Mouse (Mus musculus) adrenal gland, adult (tissue): ENCODE data around the gene Pgm2.

Experiments
- DNase-seq, 2 experiments: peaks; one replicate each; pipeline ENCODE4 v3.0.0; 2022 to 2023; ENCODE audit warnings: low spot score in 1 of 2; ENCODE audit not compliant: inconsistent age in 2 of 2

Pgm2 gene

DNA sequence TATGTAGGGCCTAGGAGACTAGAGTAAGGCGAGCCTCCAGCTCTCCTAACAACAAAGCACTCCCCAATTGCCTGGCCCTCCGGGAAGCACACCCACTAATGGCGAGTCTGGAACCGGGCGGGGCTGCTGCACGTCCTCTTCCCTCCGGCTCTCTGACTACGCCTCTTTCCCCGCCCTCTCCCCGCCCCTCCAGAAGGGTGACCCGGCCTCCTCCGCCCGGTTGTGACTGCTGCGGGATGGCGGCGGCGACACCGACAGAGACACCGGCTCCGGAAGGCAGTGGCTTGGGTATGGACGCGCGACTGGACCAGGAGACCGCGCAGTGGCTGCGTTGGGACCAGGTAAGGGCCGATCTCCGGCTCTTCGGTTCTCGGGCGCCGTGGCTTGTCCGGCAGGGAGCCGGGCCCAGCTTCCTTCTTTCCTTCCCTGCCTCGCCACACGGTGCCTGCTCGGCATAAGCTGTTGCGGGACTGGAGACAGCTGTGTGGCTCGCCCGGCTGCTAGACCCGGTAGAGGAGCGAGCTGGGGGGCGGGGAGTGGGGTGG, at the start of gene Pgm2:
Pgm2 (plus strand) TSS at position 203 of the 545 bp plus-strand sequence.
- peak; percentile 90 to 98 for DNase-seq

DNA sequence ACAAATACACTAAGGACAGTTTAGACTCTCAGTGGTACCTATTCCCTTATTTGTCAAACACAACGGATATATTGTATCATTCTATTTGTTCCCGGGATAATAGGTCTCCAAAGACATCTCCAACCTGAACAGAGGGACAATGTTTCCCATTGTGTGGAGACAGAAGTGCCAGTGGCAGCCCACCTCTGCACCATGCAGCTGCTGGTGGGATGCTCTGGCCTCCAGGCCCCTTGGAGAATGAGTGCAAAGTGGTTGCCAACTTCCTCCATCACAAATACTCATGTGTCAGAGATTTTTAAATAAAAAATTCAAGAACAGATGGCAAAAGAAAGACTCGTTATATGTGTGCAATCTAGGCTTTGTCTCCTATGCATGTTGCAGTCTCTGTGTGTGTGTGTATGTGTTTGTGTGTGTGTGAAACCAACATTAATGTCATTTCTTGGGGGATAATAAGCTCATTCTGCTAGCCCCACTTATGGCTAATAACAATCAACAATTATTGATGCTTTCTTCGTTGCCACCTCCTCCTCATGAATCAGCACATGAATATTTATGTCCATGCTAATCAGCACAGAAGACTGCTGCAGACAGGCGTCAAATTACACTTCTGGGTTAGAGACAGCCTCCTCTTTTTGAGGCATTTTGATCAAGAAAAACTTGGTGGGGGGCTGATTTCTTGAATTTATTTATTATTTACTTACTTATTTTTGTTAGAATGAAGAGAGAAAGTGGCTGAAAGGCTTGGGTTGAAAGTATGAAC, 48.9 kb upstream of the Pgm2 start:
- DNase-seq = no peak

DNA sequence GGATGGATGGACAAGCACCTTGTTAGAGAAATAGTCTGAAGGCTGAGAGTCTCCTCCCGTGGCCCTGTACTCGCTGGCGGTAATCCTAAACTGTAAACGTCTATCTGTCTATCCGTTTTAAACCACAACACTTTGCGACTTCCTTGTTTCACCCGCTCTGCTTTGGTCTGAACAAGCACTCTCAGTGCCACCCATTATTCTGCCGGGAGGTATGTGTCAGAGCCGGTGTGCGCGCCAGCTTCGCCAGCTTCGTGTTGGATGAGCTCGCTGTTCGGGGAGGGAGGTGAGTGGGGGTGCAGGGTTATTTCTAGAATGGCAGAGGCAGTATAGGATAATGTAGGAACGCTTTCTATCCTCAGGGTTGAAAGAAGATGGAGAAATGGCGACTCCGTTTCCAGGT, 48.0 kb upstream of the Pgm2 start:
- no peak for DNase-seq

DNA sequence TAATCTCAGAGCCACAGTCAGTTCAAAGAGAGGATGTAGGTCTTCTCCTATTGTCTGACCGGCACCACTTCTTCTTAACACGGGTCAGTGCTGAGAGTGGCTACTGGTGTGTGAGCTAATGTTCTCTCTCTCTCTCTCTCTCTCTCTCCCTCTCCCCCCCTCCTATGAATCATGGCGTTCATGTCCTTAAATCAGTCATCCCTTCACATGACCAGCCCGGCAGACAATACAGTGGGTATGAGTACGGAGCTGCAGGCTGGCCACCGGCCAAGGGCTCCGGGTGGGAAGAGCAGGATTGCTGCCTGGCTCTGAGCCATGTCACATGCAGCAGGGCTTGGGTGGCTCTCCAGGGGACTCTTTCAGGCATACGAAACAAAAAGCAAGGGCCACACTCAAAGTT, 47.2 kb upstream of the Pgm2 start:
- peak; percentile 84 to 91 for DNase-seq

DNA sequence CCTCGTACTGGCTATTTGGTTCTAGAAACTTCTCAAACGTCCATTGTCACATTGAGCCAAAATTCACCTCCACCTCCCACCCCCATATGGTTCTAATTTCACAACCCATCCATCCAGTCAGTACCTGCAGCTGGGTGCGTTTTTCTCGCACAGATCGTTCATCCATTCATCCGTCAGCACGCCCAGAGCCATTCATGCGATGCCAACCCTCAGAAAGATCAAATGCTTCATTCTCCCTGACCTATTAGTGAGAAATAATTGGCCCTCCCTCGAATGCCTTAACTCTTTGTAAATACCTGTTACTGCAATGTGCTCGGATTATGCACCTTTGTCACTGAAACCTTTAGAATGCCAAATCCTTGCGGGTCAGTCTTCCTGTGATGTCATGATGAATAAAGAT, 45.8 kb upstream of the Pgm2 start:
- no peak for DNase-seq

DNA sequence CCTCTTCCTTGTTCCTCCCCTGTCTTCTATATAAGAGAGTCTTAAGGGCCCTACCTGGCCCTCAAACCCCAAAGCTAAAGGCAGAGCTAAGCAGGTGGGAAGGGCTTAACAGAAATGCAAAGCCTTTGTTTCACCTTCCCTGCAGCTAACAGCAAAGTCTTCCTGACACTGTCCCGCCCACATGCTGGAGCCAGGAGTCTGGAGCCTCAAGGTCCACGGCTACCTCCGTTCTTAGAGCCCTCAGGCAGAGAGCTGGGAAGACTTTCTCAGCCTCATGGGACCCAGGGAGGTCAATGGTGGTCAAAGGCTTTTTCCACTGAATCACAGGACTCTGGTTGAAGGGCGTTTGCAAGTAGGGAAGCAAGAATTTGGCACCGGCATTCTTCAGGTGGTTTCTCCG, 44.8 kb upstream of the Pgm2 start:
- DNase-seq = no peak

DNA sequence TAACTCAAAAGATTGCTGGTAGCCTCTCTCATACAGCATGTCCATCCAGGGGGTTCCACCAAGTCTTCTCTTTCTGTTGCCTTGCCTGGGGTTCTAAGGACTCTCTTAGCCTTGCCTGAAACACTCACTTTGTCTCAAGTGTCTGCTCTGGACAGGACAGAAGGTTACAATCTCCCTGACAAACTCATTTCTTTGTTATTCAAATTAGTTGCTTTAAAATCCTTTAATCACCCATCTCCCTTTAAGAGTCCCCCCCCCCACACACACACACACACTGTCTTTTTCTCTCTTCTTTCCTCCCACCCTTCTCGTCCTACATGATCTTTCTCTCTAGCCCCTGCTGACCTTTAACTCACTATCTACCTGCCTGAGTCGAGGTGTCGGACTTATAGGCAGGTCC, 44.1 kb upstream of the Pgm2 start:
- no peak for DNase-seq

DNA sequence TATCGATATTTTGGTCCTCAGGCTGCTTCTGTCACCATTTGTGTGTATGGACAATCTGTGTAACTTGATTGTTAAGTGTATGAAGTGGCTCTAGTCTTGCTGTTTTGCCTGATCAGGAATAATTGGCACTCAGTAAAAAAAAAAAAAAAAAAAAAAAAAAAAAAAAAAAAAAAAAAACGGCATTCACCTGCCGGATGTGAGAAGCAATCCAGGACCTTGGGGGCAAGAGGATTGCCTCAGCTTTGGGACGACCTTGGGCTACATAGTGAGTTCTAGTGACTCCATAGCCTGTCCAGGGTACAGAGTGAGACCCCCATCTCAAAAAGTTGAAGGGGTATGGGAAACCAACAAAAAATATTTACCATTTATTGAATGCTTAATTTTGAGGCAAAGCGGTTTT, 43.5 kb upstream of the Pgm2 start:
- no peak for DNase-seq

DNA sequence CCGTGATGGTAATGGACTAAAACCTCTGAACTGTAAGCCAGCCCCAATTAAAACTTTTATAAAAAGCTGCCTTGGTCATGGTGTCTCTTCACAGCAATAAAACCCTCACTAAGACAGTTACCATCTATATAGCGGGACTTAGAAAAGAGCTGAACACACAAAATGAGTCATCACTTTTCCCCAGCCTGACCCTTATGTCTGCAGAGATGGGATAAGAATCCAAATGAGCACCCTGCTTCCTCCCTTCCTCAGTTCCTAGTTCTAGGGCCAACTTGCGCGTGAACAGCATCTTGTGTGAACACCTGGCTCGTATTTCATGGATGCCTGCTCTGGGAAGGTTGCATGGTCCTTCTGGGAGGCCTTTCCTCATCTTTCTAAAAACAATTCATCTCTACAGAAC, 39.7 kb upstream of the Pgm2 start:
- DNase-seq = no peak

DNA sequence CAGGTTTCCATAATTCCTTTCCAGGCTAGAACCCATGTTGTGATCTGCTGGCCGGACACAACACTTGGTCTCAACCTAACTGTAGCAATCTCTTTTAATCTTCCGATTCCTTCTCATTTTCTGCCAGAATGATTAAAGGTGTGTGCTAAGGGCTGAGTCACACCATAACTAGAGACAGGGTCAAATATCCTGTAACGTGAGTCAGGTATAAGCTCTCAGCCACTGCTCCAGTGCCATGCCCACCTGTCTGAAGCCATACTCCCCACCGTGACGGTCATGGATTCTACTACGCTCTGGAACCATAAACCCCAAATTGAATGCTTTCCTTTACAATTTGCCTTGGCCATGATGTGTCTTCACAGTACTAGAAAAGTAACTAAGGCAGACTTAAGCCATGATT, 36.5 kb upstream of the Pgm2 start:
- DNase-seq = no peak

DNA sequence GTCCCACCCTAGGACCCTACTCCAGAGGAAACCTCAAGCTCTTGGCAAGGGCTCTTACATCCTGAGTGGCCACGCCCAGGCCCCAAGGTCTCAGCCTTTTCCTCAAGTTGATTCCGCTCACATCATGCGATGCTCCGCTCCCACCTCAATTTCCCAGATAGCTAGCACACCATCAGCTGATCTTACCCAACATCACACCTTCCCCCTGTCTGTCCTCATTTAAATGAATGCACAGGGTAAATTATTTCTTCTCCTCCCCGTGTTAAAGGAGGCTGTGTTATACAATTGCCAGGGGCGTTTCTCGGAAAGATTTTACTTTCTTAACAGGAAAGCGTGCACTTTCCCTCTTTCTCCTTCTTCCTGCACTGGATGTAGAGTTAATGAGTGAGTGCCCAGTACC, 31.9 kb upstream of the Pgm2 start:
- DNase-seq = no peak

DNA sequence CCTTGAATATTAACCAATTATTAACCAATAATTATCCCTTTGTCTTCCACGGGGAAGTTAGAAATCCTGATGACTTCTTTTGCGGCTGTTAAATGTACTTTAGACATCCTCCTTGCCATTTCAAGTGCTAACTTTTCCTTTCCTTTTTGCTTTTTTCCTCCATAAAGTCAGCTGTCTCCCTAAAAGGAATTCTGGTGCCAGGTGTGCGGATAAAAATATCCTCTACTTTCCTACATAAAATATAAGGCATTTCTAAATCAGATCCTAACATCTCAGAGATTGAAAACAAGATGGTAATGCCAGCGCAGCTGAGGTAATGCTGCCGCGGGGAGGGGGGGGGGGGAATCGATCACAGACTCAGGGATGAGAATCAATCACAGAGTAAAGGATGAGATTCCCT, 31.1 kb upstream of the Pgm2 start:
- no peak for DNase-seq

DNA sequence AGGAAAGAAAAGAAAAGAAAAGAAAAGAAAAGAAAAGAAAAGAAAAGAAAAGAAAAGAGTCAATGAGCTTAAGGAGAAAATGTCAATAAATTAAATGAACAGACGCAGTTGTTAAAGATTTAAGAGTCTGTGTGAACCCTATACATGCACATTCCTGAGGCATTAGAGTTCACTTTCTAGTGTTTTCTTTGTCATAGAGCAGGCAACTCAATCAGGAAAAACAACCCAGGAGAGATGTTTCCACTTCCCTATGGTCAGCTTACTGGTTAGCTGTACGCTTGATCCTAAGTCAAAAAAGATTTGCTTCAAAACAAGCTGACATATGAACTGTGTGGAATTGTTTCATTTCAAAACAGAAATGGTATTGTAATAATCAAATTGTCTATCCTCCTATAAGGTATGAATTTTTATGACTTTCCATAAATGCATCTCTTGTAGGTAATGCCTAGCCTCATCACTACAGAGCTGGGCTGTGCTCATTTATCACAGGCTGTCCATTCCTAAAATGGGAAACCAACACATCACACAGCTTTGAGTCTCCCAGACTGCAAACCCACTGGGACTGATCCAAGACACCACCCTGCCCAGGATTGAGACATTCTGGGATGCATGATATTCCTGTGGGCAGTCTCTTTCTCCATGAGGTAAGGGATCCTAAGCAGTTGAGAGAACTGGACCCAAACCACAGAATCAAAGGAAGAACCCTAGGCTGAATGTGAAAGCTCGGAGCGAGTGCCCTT, 29.7 kb upstream of the Pgm2 start:
- no peak for DNase-seq

DNA sequence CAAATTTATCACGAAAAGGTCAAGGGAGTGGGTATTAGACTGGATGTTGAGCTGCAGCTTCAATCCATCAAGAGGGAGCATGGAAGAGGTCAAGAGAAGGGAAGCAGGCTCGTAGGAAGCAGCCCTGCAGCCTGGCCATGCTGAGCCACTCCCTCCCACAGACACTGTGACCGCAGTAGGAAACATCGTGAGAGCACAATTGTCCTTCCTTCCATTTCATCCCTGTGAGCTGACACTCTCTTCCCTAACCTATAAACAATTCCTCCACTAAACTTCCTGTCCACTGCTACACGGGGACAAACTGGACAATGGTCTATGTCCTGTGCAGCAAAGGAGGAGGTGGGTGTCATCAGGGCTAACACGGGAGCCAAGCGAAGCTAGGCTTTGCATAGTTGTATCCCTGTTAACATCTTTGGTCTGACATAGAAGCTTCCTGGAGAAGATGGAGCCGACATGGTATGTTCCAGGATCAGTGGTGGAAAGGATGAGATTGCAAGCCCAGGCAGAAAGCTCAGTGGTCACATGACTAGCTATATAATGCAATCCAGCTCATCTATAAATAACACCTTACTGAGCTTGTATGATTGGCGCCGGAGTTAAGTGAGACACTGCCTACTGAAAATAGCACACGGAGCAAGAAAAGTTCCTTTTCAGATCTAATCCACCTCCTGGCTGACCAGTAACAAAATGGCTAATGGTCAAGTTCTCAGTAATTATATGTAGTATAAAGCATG, 29.0 kb upstream of the Pgm2 start:
- peak; percentile 45 to 75 for DNase-seq

DNA sequence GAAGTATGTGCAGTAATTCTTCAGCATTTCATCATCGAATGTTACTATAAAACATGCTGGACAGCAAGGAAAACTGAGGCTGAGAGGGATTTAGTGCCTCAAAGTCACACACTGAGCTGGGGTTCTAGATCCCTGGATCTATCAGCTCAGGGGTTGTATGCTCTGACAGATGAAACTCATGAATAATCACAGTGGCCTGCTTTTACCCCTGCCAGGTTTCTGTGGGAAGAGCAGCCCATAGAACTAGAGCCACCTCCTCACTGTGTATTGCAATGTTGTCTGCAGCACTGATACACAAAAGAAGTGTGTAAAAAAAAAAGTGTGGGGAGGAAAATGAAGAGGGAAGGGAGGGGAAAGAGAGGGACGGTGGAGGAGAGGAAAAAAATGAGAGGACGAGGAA, 28.3 kb upstream of the Pgm2 start:
- DNase-seq = no peak

DNA sequence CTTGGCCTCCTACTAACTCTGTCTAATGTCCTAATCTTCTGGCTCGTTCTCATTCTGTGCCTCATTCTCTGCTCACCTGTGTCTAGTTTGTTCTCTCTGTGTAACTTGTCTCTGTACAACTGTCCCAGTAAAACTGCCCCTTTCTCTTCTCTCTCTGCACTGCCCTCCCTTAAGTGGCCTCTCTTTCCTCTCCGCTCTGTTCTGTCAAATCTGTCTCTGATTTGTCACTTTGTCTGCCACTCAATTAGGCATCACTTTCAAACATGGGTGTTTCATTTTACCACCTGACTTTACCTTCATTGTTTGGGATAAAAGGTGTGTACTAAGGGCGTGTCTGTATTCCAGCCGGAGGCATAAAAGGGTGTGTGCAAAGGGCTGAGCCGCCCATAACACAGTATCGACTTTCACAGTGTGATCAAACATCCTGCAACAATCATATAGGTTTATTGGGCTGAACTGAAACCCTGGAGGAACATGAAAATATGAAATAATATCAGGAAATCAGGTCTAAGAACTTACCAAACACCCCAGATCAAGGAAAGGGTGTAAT, 27.2 kb upstream of the Pgm2 start:
- DNase-seq = no peak

DNA sequence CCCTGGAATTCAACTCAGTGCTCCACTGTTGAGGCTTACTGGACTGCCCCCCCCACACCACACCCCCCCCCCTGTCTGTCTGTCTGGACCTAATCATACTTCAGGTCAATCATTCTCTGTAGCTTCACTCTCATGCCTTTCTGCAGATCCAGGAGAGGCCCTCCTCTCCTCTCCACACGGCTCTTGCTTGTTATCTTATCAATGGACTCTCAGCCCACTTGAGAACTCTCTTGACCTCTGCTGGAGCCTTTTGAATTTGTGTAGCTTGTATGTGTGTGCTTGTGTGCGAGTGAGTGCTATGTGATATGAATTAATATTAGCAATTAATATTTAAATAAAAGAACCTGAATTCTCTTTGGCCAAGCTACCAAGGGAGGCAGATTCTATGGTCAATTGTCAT, 26.6 kb upstream of the Pgm2 start:
- no peak for DNase-seq

DNA sequence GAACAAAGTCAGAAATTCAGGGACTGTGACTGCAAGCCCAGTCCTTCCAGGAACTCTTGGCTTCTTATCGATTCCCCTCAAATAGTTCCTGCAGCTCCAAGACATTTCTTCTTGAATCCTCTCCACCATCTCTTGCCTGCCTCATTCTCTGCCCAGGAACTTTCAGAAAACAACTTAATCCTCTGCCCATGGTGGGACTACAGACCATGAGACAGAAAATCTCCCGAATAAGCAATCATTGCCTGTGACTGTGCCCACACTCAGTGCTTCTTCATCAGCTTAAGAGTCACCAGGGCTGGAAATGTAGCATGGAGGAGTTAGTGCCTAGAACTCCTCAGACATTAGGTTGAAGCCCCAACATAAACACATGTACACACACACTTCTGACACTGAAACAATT, 25.2 kb upstream of the Pgm2 start:
- no peak for DNase-seq

DNA sequence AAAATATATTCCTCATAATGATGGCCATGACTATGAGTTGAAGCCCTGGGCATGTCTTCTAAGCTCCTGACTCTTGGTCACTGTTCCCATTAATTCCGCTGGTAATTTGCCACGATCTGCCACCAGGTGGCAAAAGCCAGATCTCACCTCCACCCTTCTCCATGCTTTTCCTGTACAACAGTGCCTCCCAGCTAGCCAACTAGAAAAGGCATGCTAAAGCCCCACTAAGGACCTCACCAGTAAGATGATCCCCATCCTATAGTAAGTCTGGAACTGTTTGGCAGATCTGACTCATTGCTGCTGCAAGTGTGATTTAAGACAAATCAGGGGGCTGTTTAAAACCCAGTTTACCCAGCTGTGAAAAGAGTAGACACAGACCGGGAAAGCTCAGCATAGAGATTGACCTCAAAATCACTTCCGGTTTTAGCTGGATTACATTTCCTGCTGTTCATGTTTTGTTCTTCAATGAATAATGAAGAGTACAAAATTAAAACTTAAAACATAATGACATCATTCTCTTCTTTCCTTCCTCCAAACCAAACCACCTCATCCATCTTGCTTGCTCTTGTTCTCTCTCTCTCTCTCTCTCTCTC, 22.6 kb upstream of the Pgm2 start:
- peak; percentile 77 to 90 for DNase-seq

DNA sequence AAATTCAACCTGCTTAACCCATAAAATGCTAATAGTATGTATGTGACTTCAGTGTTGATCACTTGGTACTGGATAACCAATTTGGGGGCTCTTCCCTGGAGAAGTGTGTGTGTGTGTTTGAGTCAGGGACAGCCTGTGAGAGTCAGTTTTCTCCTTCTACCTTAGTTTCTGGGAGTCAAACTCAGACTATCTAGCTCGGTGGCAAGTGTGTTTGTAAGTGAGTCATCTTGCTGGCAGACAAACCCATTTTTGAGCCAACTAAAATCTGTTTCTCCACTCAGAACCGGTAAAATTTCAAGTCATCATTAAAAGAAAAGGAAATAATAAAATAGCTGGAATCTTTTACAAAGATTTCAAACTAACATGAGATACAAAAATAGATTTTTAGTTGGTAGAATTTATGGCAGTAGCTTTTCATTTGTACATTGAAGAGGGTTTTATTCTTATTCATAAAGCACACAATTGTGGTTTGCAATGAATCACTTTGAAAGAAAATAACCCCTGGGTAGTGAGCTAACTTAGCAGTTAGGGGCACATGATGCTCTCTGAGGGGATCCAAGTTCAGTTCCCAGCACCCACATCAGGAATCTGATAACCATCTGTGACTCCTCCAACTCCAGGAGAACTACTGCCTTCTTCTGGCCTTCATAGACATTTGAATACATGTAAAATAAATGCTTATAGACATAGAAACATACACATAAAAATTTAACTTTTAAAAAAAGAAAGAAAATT, 21.8 kb upstream of the Pgm2 start:
- no peak for DNase-seq
